Mouse (Mus musculus) brain, embryonic 14.5 days (tissue): ENCODE measurements around the gene Defb45. TPM values are rescaled to one million over a fixed set of nuclear protein-coding genes. Genes with fewer than 3 reads are reported as not detected.

Source experiments
- DNase-seq: peaks from one replicate; pipeline ENCODE4 v3.0.0-alpha.2; 2011; ENCODE audit warnings: low read depth
- CTCF ChIP-seq: fragments of 200-500 bp; IDR thresholded peaks from 2 replicates; pipeline ENCODE4 v1.5.1; 2012; ENCODE audit warnings: inconsistent platforms, mild to moderate bottlenecking, moderate library complexity, borderline replicate concordance; ENCODE audit not compliant: insufficient read depth, insufficient read length; ENCODE audit errors: extremely low read depth
- POLR2A ChIP-seq: fragments of 200-500 bp; IDR thresholded peaks from 2 replicates; pipeline ENCODE4 v1.6.1; 2012; ENCODE audit warnings: mild to moderate bottlenecking, inconsistent platforms, borderline replicate concordance; ENCODE audit not compliant: poor library complexity, insufficient read depth, insufficient read length, severe bottlenecking; ENCODE audit errors: extremely low read depth
- polyA plus RNA-seq: library from polyadenylated mRNA; depleted of rRNA; stranded (reverse); fragments of >200 nt; gene quantifications from 2 replicates; pipeline ENCODE4 v1.2.3, GENCODE M21; 2012

Defb45 gene
- polyA plus RNA-seq, 1 experiment = not detected

- DNase-seq = no peak
- no peak for TF ChIP-seq POLR2A
- no peak for TF ChIP-seq CTCF
Measured at GRCm38 (mm10) chr2:152624566-152624965, 25.4 kb upstream of the Defb45 start.

- DNase-seq = no peak
- no peak for TF ChIP-seq CTCF
- no peak for TF ChIP-seq POLR2A
Measured at GRCm38 (mm10) chr2:152622953-152623352, 23.8 kb upstream of the Defb45 start, which contains the start of gene Defb25. Defb25 (minus strand) TSS chr2:152623053.

DNA sequence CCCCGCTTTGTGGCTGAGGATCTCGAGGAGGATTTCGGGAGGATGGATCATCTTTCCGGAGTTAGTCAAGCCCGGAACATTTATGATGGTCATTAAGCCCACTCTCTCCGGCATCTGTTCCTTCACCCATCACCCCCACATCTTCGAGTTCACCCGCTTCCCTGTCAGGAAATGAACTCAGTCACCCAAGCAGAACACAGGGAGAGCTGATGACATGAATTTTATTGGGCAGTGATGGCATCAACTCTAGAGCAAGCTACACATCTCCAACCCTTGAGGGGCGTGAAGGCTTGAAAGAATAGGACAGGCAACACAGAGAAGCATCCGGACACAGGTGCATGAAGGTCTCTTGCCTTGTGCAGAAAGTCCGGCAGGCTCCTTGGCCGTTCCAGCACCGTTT lies 23.0 kb upstream of the Defb45 start:
- TF ChIP-seq POLR2A = no peak
- no peak for TF ChIP-seq CTCF
- no peak for DNase-seq

DNA sequence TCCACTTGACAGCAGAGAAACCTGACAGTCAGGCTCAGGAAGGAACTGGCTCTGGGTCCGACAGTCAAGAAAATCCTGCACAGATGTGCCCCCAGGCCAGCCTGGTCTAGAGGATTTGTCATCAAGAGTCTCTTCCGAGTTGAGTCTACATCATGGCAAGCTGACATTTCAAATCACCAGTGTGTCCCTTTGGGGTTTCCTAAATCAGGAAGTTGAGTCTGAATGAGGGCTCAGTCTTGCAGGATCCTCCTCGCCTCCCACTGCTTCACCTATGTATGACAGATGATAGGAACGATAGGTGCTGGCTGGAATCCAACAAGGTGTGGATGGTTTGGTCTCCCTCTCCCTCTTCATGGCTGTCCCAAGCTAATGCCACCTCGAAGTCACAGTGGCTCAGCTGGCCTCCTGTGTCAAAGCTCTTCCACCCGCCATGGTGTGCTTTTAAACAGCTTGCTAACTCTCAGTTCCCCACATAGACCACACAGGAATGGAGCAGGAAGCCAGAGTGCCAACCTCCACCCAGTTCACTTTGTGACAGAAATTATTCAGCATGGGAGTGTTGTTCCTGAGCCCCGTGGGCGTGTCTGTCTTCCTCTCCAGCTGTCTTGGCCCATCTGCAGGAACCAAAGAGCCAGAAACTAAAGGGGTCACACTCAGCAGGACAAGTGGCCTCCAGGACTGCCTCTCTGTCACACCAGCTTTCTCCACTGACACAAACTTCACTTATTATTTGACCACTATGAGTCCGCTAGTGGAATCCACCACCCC lies 21.4 kb upstream of the Defb45 start:
- DNase-seq = no peak

GRCm38 (mm10) chr2:152617374-152617773 lies 18.2 kb upstream of the Defb45 start:
- no peak for DNase-seq
- no peak for TF ChIP-seq POLR2A
- peak; percentile 37; the same call in 1 of the 2 replicates for TF ChIP-seq CTCF

More for the DNA sequence above, 21.4 kb upstream of the Defb45 start:
- TF ChIP-seq POLR2A = no peak
- TF ChIP-seq CTCF = no peak

DNA sequence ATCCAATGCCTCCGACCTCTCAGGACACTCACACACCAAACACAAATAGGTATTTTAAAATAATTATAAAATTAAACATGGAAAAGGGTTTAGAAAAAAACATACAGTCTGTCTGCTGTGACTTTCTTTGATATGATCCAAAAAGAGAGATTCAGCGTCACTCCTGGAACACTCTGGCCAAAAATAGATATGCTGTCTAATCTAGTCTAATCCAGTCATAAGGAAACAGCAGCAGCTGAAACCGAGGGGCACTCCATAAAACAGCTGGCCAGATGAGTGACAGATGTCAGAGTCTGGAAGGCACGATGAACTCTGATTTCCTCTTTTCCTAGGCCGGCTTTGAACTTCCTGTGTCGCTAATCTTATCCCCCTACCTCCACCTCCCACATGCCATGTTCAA lies 17.3 kb upstream of the Defb45 start:
- no peak for TF ChIP-seq POLR2A
- no peak for TF ChIP-seq CTCF
- DNase-seq = no peak

- DNase-seq = peak; percentile 87
- TF ChIP-seq POLR2A (no peak), CTCF (peak; percentile 85)
Measured at GRCm38 (mm10) chr2:152615563-152615962, 16.4 kb upstream of the Defb45 start.

GRCm38 (mm10) chr2:152612193-152612592 lies 13.0 kb upstream of the Defb45 start:
- TF ChIP-seq CTCF (no peak), POLR2A (no peak)
- DNase-seq = peak; percentile 44

- no peak for DNase-seq
Measured at GRCm38 (mm10) chr2:152608719-152609118, 9.5 kb upstream of the Defb45 start.

DNA sequence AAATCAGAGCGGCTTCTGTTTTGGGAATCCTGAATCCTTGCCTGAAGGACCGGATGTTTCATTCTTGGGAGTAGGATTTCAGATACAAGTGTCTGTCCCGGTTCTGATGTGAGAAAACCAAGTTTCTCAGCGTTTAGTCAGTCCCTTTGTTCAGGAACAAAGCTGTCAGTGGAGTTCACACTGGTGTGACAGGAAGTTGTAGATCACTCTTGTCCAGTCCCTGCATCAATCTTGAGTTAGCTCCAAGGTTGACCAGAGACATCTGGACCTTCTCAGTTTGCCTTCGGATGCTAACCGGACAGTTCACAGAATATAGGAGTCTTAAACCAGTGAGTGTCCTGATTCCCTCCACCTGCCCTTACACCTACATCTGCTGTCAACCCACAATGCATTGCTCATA lies 8.5 kb upstream of the Defb45 start:
- DNase-seq = no peak
- TF ChIP-seq POLR2A (no peak), CTCF (no peak)

More at GRCm38 (mm10) chr2:152608719-152609118, 9.5 kb upstream of the Defb45 start:
- TF ChIP-seq POLR2A (no peak), CTCF (no peak)

GRCm38 (mm10) chr2:152604057-152604456 lies 4.9 kb upstream of the Defb45 start, which contains the start of gene Defb36:
Defb36 (plus strand) TSS chr2:152604327.
- TF ChIP-seq CTCF (peak; percentile 42; the same call in 1 of the 2 replicates), POLR2A (no peak)
- DNase-seq = no peak

DNA sequence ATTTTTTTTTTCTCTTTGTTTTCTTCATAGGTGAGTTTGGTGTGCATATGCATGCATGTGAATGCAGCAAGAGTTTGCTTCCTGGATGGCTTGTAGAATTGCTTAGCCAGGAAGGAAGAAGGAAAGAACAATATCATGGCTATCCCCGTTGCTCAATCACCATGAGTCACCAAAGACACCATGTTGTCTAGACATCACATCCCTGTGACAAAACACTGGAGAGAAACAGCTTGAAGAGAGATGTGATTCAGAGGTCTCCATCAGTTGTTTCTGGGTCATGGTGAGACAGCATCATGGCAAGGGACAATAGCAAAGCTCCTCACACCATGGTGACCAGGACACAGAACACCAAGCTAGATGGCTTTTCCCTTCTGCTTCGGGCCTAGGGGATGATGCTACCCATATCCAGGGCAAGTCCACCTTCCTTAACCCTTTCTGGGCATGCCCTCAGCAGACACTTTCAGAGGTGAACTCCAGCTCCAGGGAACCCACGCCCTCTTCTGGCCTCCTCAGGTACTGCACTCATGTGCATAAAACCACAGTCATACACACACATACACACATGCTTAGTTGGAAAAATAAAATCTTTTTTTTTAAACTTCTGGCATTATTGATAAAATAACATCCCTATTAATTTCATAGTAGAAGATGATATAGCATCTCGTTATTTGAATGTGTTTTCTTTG lies 2.2 kb upstream of the Defb45 start:
- no peak for DNase-seq
- no peak for TF ChIP-seq POLR2A
- TF ChIP-seq CTCF = peak; percentile 42; the same call in 1 of the 2 replicates

GRCm38 (mm10) chr2:152600076-152600475 lies 877 bp upstream of the Defb45 start:
- no peak for TF ChIP-seq POLR2A
- TF ChIP-seq CTCF = no peak
- DNase-seq = no peak
